Mouse (Mus musculus) spleen, adult 2 months (tissue): ENCODE data around the gene Kras. TPM values are rescaled to one million over a fixed set of nuclear protein-coding genes. Genes with fewer than 3 reads are reported as not detected.

Experiments
- DNase-seq, 2 experiments: peaks; one replicate each; pipeline versions ENCODE4 v3.0.0 to v3.0.0-alpha.2; 2012 to 2021; ENCODE audit warnings: low spot score in 2 of 2, low read depth in 1 of 2
- H3K27ac ChIP-seq: fragments of 200-500 bp; 2 replicates; pipeline ENCODE4 v1.5.1; 2012; ENCODE audit warnings: low read length, inconsistent platforms; ENCODE audit not compliant: insufficient read depth
- H3K27me3 ChIP-seq: fragments of 200-500 bp; 2 replicates; pipeline ENCODE4 v1.6.1; 2012; ENCODE audit warnings: mild to moderate bottlenecking, moderate library complexity, low read length, inconsistent platforms; ENCODE audit not compliant: control insufficient read depth, insufficient read depth
- H3K36me3 ChIP-seq: fragments of 200-500 bp; 2 replicates; pipeline ENCODE4 v1.6.1; 2012; ENCODE audit warnings: mild to moderate bottlenecking, low read length, inconsistent platforms; ENCODE audit not compliant: control insufficient read depth, insufficient read depth
- H3K4me1 ChIP-seq: fragments of 200-500 bp; 2 replicates; pipeline ENCODE4 v1.6.1; 2011; ENCODE audit warnings: inconsistent platforms; ENCODE audit not compliant: control insufficient read depth, insufficient read depth, insufficient read length
- H3K4me3 ChIP-seq: fragments of 200-500 bp; 2 replicates; pipeline ENCODE4 v1.5.1; 2011; ENCODE audit warnings: mild to moderate bottlenecking, inconsistent platforms; ENCODE audit not compliant: insufficient read depth, insufficient read length; ENCODE audit errors: extremely low read depth
- CTCF ChIP-seq: fragments of 200-500 bp; IDR thresholded peaks from 2 replicates; pipeline ENCODE4 v1.5.1; 2011; ENCODE audit warnings: mild to moderate bottlenecking, inconsistent platforms; ENCODE audit not compliant: insufficient read depth, insufficient read length, insufficient replicate concordance; ENCODE audit errors: extremely low read depth
- POLR2A ChIP-seq: fragments of 200-500 bp; IDR thresholded peaks from 2 replicates; pipeline ENCODE4 v1.6.1; 2011; ENCODE audit warnings: low read depth, low read length, inconsistent platforms
- whole genome bisulfite sequencing: fragments of 180-500 bp; shearing (Covaris S2); methylation state at CpG from one replicate; pipeline ENCODE4 v1.1.7; 2018; 5-methylcytosine and 5-hydroxymethylcytosine counted together
- polyA plus RNA-seq: library from polyadenylated mRNA; depleted of rRNA; stranded (reverse); fragments of >200 nt; gene quantifications from 2 replicates; pipeline ENCODE4 v1.2.3, GENCODE M21; 2012

Gene Kras
- polyA plus RNA-seq, 1 experiment = 11.1 TPM

- H3K27ac ChIP-seq = peak overlapping the region; percentile 78
- DNase-seq = peak; percentile 40 to 61
- H3K4me1 ChIP-seq = no peaks in the 10 kb centered on the region; the same call in 1 of the 2 replicates
- TF ChIP-seq POLR2A (no peak), CTCF (no peak)
- H3K36me3 ChIP-seq = peaks cover 4% of the 10 kb centered on the region
- no peaks in the 10 kb centered on the region for H3K27me3 ChIP-seq
- peak overlapping the region; percentile 79 for H3K4me3 ChIP-seq
- under 1% methylated on average over 101 of the region's 124 CpGs for WGBS
These were observed 501 bp downstream of the Kras start for GRCm38 (mm10) chr6:145249291-145250184.

- H3K4me1 ChIP-seq = no peaks in the 10 kb centered on the region; the same call in 1 of the 2 replicates
- TF ChIP-seq POLR2A (no peak), CTCF (no peak)
- H3K27me3 ChIP-seq = no peaks in the 10 kb centered on the region
- WGBS = 93% methylated on average over 3 of the region's 3 CpGs
- DNase-seq = no peak
- H3K4me3 ChIP-seq = no peak overlapping the region
- H3K36me3 ChIP-seq = peaks cover 5% of the 10 kb centered on the region
- H3K27ac ChIP-seq = no peak overlapping the region
These were observed 2.2 kb downstream of the Kras start for GRCm38 (mm10) chr6:145247886-145248285.

- Histone ChIP-seq H3K27ac (no peak overlapping the region), H3K36me3 (peaks cover 5% of the 10 kb centered on the region), H3K4me3 (no peak overlapping the region), H3K4me1 (no peaks in the 10 kb centered on the region; the same call in 1 of the 2 replicates), H3K27me3 (no peaks in the 10 kb centered on the region)
- TF ChIP-seq CTCF = no peak
- TF ChIP-seq POLR2A = no peak
- DNase-seq = no peak
- WGBS = 94% methylated on average over 5 of the region's 5 CpGs
These were observed 3.2 kb downstream of the Kras start for GRCm38 (mm10) chr6:145246841-145247240.

- no peaks in the 10 kb centered on the region for H3K4me1 ChIP-seq
- H3K4me3 ChIP-seq = no peak overlapping the region
- no peaks in the 10 kb centered on the region for H3K27me3 ChIP-seq
- peak in 1 of 2 experiments; percentile 32 for DNase-seq
- TF ChIP-seq POLR2A (no peak), CTCF (no peak)
- 7% methylated on average over 1 of the region's 1 CpGs for WGBS
- H3K36me3 ChIP-seq = peaks cover 5% of the 10 kb centered on the region
- H3K27ac ChIP-seq = no peak overlapping the region
These were observed 7.5 kb downstream of the Kras start for GRCm38 (mm10) chr6:145242521-145242920.

GRCm38 (mm10) chr6:145240285-145240684 lies 9.8 kb downstream of the Kras start:
- Histone ChIP-seq H3K4me1 (no peaks in the 10 kb centered on the region), H3K36me3 (peaks cover 6% of the 10 kb centered on the region), H3K4me3 (no peak overlapping the region), H3K27me3 (no peaks in the 10 kb centered on the region), H3K27ac (no peak overlapping the region)
- DNase-seq = no peak
- no peak for TF ChIP-seq CTCF
- 92% methylated on average over 6 of the region's 6 CpGs for WGBS

GRCm38 (mm10) chr6:145237148-145237547 lies 12.9 kb downstream of the Kras start:
- no peak for DNase-seq
- TF ChIP-seq POLR2A (no peak), CTCF (no peak)
- Histone ChIP-seq H3K36me3 (peaks cover 4% of the 10 kb centered on the region; the same call in 1 of the 2 replicates), H3K4me1 (no peaks in the 10 kb centered on the region), H3K27ac (no peak overlapping the region), H3K4me3 (no peak overlapping the region), H3K27me3 (no peaks in the 10 kb centered on the region)
- WGBS = 84% methylated on average over 4 of the region's 4 CpGs

- Histone ChIP-seq H3K4me3 (peak overlapping the region; percentile 14; the same call in 1 of the 2 replicates), H3K27me3 (no peaks in the 10 kb centered on the region), H3K4me1 (no peaks in the 10 kb centered on the region), H3K36me3 (peaks cover 11% of the 10 kb centered on the region), H3K27ac (peak overlapping the region; percentile 54)
- TF ChIP-seq POLR2A (no peak), CTCF (no peak)
- DNase-seq = no peak
- 70% methylated on average over 6 of the region's 6 CpGs for WGBS
These were observed 14.7 kb downstream of the Kras start for GRCm38 (mm10) chr6:145235367-145235766.
